Mouse (Mus musculus) lung, postnatal 0 days (tissue): Measurements from ENCODE around the gene Cmtm7.
"Not testable (repeated sequence)": the region's sequence is repeated elsewhere in the genome, so short reads cannot be mapped to it uniquely, and the experiment has no call there.

Experiments
- CTCF ChIP-seq: IDR thresholded peaks from 2 replicates; pipeline ENCODE4 v1.5.1; 2016; ENCODE audit warnings: antibody characterized with exemption, mild to moderate bottlenecking
- EP300 ChIP-seq: IDR thresholded peaks from 2 replicates; pipeline ENCODE4 v1.6.1; 2016; ENCODE audit warnings: antibody characterized with exemption, mild to moderate bottlenecking, control low read depth

DNA sequence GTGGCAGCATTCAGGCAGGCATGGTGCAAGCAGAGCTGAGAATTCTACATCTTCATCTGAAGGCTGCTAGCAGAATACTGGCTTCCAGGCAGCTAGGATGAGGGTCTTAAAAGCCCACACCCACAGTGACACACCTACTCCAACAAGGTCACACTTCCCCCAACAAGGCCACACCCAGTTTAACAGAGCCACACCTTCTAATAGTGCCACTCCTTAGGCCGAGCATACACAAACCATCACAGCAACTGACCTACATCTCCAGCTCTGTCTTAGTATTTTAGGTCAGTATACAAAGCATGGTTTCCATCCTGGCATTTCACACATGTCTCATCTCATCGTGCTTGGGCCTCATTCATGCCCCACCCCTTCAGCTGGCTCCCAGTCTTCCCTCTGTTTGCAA is 53.2 kb downstream of the Cmtm7 start:
- TF ChIP-seq EP300, CTCF: not testable (repeated sequence)
